Mouse (Mus musculus): ENCODE results near the gene Fbxo39. TPM values are rescaled to one million over a fixed set of nuclear protein-coding genes. Genes with fewer than 3 reads are reported as not detected.

Gene Fbxo39
- polyA plus RNA-seq, 1 experiment from 2014 or later, result not detected

GRCm38 (mm10) chr11:72349016-72349415, 34.8 kb downstream of the Fbxo39 start:
- Histone ChIP-seq H3K4me1 (peaks cover 19% of the 10 kb centered on the region), H3K27ac (peak overlapping the region; percentile 59), H3K27me3 (no peaks in the 10 kb centered on the region), H3K4me2 (no peak overlapping the region), H3K9me3 (no peaks in the 10 kb centered on the region), H3K4me3 (no peak overlapping the region), H3K9ac (no peak overlapping the region), H3K36me3 (no peaks in the 10 kb centered on the region)
- WGBS, result 32% methylated on average over 8 of the region's 8 CpGs
- ATAC-seq (ENCODE audit: borderline replicate concordance, extremely low read depth, low FRiP score, low TSS enrichment), result no peak

GRCm38 (mm10) chr11:72349652-72350051, 35.4 kb downstream of the Fbxo39 start:
- H3K4me2 ChIP-seq, result no peak overlapping the region
- 25% methylated on average over 4 of the region's 4 CpGs for WGBS
- H3K4me3 ChIP-seq, result no peak overlapping the region
- H3K4me1 ChIP-seq, result peaks cover 16% of the 10 kb centered on the region
- no peaks in the 10 kb centered on the region for H3K9me3 ChIP-seq
- H3K27me3 ChIP-seq, result no peaks in the 10 kb centered on the region
- H3K36me3 ChIP-seq, result no peaks in the 10 kb centered on the region
- no peak for ATAC-seq (ENCODE audit: borderline replicate concordance, extremely low read depth, low FRiP score, low TSS enrichment)
- H3K9ac ChIP-seq, result no peak overlapping the region
- H3K27ac ChIP-seq, result peak overlapping the region; percentile 59

GRCm38 (mm10) chr11:72352272-72352671, 38.0 kb downstream of the Fbxo39 start:
- no peak overlapping the region for H3K4me3 ChIP-seq
- H3K9me3 ChIP-seq, result no peaks in the 10 kb centered on the region
- H3K4me1 ChIP-seq, result peaks cover 20% of the 10 kb centered on the region
- no peak overlapping the region for H3K9ac ChIP-seq
- H3K36me3 ChIP-seq, result no peaks in the 10 kb centered on the region
- H3K27me3 ChIP-seq, result no peaks in the 10 kb centered on the region
- no peak overlapping the region for H3K27ac ChIP-seq
- WGBS, result 78% methylated on average over 1 of the region's 1 CpGs
- no peak overlapping the region for H3K4me2 ChIP-seq
- no peak for ATAC-seq (ENCODE audit: borderline replicate concordance, extremely low read depth, low FRiP score, low TSS enrichment)

GRCm38 (mm10) chr11:72353186-72353585, 38.9 kb downstream of the Fbxo39 start:
- Histone ChIP-seq H3K9me3 (no peaks in the 10 kb centered on the region), H3K4me3 (no peak overlapping the region), H3K36me3 (no peaks in the 10 kb centered on the region), H3K27me3 (no peaks in the 10 kb centered on the region), H3K4me1 (peaks cover 19% of the 10 kb centered on the region), H3K27ac (no peak overlapping the region), H3K9ac (no peak overlapping the region), H3K4me2 (no peak overlapping the region)
- 61% methylated on average over 3 of the region's 3 CpGs for whole genome bisulfite sequencing
- no peak for ATAC-seq (ENCODE audit: borderline replicate concordance, extremely low read depth, low FRiP score, low TSS enrichment)

GRCm38 (mm10) chr11:72354971-72355728, 40.9 kb downstream of the Fbxo39 start:
- Histone ChIP-seq H3K4me1 (peaks cover 10% of the 10 kb centered on the region), H3K9ac (no peak overlapping the region), H3K27me3 (no peaks in the 10 kb centered on the region), H3K36me3 (no peaks in the 10 kb centered on the region), H3K27ac (no peak overlapping the region), H3K4me2 (peak overlapping the region; percentile 48), H3K4me3 (no peak overlapping the region), H3K9me3 (no peaks in the 10 kb centered on the region)
- ATAC-seq (ENCODE audit: borderline replicate concordance, extremely low read depth, low FRiP score, low TSS enrichment), result no peak
- 25% methylated on average over 19 of the region's 20 CpGs for WGBS

GRCm38 (mm10) chr11:72361385-72362346, 47.4 kb downstream of the Fbxo39 start:
- Histone ChIP-seq H3K4me1 (peaks cover 28% of the 10 kb centered on the region), H3K9ac (peak overlapping the region; percentile 44), H3K4me3 (peak overlapping the region; percentile 44), H3K9me3 (no peaks in the 10 kb centered on the region), H3K36me3 (no peaks in the 10 kb centered on the region), H3K4me2 (peak overlapping the region; percentile 86), H3K27me3 (no peaks in the 10 kb centered on the region), H3K27ac (peak overlapping the region; percentile 5; the same call in 1 of the 2 replicates)
- ATAC-seq (ENCODE audit: borderline replicate concordance, extremely low read depth, low FRiP score, low TSS enrichment), result peak; percentile 77; the same call in 1 of the 2 replicates
- WGBS, result 7% methylated on average over 42 of the region's 42 CpGs

- H3K27ac ChIP-seq, result peak within 1 kb of the TSS; percentile 5; the same call in 1 of the 2 replicates
Observed at GRCm38 (mm10) chr11:72362347-72362741, 48.1 kb downstream of the Fbxo39 start, which contains the start of gene Tekt1. TSS of gene Tekt1 (minus strand) at chr11:72362442.

GRCm38 (mm10) chr11:72363523-72364240, 49.4 kb downstream of the Fbxo39 start:
- Histone ChIP-seq H3K9ac (no peak overlapping the region), H3K9me3 (no peaks in the 10 kb centered on the region), H3K4me1 (peaks cover 28% of the 10 kb centered on the region), H3K36me3 (no peaks in the 10 kb centered on the region), H3K4me3 (no peak overlapping the region), H3K27me3 (no peaks in the 10 kb centered on the region), H3K27ac (no peak overlapping the region), H3K4me2 (no peak overlapping the region)
- 32% methylated on average over 8 of the region's 8 CpGs for WGBS
- peak; percentile 55; the same call in 1 of the 2 replicates for ATAC-seq (ENCODE audit: borderline replicate concordance, extremely low read depth, low FRiP score, low TSS enrichment)

More at GRCm38 (mm10) chr11:72362347-72362741, 48.1 kb downstream of the Fbxo39 start, which contains the start of gene Tekt1:
- H3K9ac ChIP-seq, result peak within 1 kb of the TSS; percentile 44
- no peak for ATAC-seq (ENCODE audit: borderline replicate concordance, extremely low read depth, low FRiP score, low TSS enrichment)
- peak within 1 kb of the TSS; percentile 44 for H3K4me3 ChIP-seq
- peak within 1 kb of the TSS; percentile 86 for H3K4me2 ChIP-seq
- H3K27me3 ChIP-seq, result no peaks in the 10 kb centered on the region
- no peaks in the 10 kb centered on the region for H3K36me3 ChIP-seq
- WGBS, result 29% methylated on average over 10 of the region's 10 CpGs
- H3K9me3 ChIP-seq, result no peaks in the 10 kb centered on the region
- peaks cover 28% of the 10 kb centered on the region for H3K4me1 ChIP-seq

- H3K4me1 ChIP-seq, result peaks cover 25% of the 10 kb centered on the region
- H3K27ac ChIP-seq, result no peak overlapping the region
- ATAC-seq (ENCODE audit: borderline replicate concordance, extremely low read depth, low FRiP score, low TSS enrichment), result no peak
- no peak overlapping the region for H3K4me3 ChIP-seq
- no peaks in the 10 kb centered on the region for H3K27me3 ChIP-seq
- H3K4me2 ChIP-seq, result no peak overlapping the region
- WGBS, result 89% methylated on average over 5 of the region's 5 CpGs
- no peak overlapping the region for H3K9ac ChIP-seq
- no peaks in the 10 kb centered on the region for H3K36me3 ChIP-seq
- no peaks in the 10 kb centered on the region for H3K9me3 ChIP-seq
Observed at GRCm38 (mm10) chr11:72364526-72364925, 50.3 kb downstream of the Fbxo39 start.

- Histone ChIP-seq H3K9me3 (no peaks in the 10 kb centered on the region), H3K4me3 (no peak overlapping the region), H3K36me3 (no peaks in the 10 kb centered on the region), H3K27ac (no peak overlapping the region), H3K9ac (no peak overlapping the region), H3K4me1 (peaks cover 32% of the 10 kb centered on the region), H3K27me3 (no peaks in the 10 kb centered on the region), H3K4me2 (no peak overlapping the region)
- no peak for ATAC-seq (ENCODE audit: borderline replicate concordance, extremely low read depth, low FRiP score, low TSS enrichment)
- 53% methylated on average over 9 of the region's 9 CpGs for WGBS
Observed at GRCm38 (mm10) chr11:72366126-72366525, 51.9 kb downstream of the Fbxo39 start.

GRCm38 (mm10) chr11:72367934-72368674, 53.9 kb downstream of the Fbxo39 start:
- no peak for ATAC-seq (ENCODE audit: borderline replicate concordance, extremely low read depth, low FRiP score, low TSS enrichment)
- Histone ChIP-seq H3K9me3 (no peaks in the 10 kb centered on the region), H3K9ac (no peak overlapping the region)

More at GRCm38 (mm10) chr11:72367934-72368674, 53.9 kb downstream of the Fbxo39 start:
- Histone ChIP-seq H3K27ac (no peak overlapping the region), H3K4me1 (peaks cover 19% of the 10 kb centered on the region; the same call in 1 of the 2 replicates), H3K27me3 (no peaks in the 10 kb centered on the region), H3K36me3 (no peaks in the 10 kb centered on the region), H3K4me2 (no peak overlapping the region), H3K4me3 (no peak overlapping the region)
- 57% methylated on average over 11 of the region's 11 CpGs for WGBS
